14 mouse cellular contexts compared by ENCODE assay signal in genomic region chr2:27471170-27471584, GRCm38 (mm10). TPM values are rescaled to one million over a fixed set of nuclear protein-coding genes. Genes with fewer than 3 reads are reported as not detected.
DNase-seq lines count a peak whose midpoint lies in the region; ATAC-seq and TF ChIP-seq lines count a peak whose summit lies in the region.
"Had no signal": no experiment of that assay in that cellular context is flagged by ENCODE, and none has a peak within 500 bp of the region (broad histone marks: within the 10 kb centered on the region; RNA-seq: fewer than 3 reads in every experiment).

No protein-coding gene starts in this region.

- no peak overlapping the region for H3K4me2 ChIP-seq in hindbrain, embryonic 11.5 days (replicated peaks; ENCODE audit: low read depth, low read length)
- H3K4me2 ChIP-seq in hindbrain, embryonic 12.5 days (replicated peaks) = no peak overlapping the region
- no peak overlapping the region for H3K4me2 ChIP-seq in embryonic facial prominence, embryonic 14.5 days (ENCODE audit: low read depth, low read length)
- H3K4me2 ChIP-seq in liver, embryonic 14.5 days (ENCODE audit: low read depth) = peak overlapping the region; percentile 40

- ATAC-seq in erythroblast, adult 5-6 weeks (replicated peaks; ENCODE audit: low FRiP score, poor library complexity, severe bottlenecking) = no peak
- ATAC-seq in hindbrain, embryonic 11.5 days (ENCODE audit: low FRiP score) = no peak
- no peak for ATAC-seq in hindbrain, embryonic 12.5 days (ENCODE audit: low FRiP score)
- ATAC-seq in embryonic facial prominence, embryonic 14.5 days (ENCODE audit: low read depth) = no peak
- no peak for ATAC-seq in liver, embryonic 14.5 days (ENCODE audit: insufficient read depth)
- ATAC-seq: hindbrain, embryonic 16.5 days had no signal

- H3K9ac ChIP-seq in hindbrain, embryonic 11.5 days (ENCODE audit: low read depth, low read length) = 0 out of 2 replicates have a peak overlapping the region, but pooled peaks have one; percentile 11
- no peak overlapping the region for H3K9ac ChIP-seq in hindbrain, embryonic 12.5 days
- 0 out of 2 replicates have a peak overlapping the region, but pooled peaks have one; percentile 22 for H3K9ac ChIP-seq in embryonic facial prominence, embryonic 14.5 days (ENCODE audit: low read depth, low read length)
- peak overlapping the region; percentile 31 for H3K9ac ChIP-seq in liver, embryonic 14.5 days (replicated peaks)

- no peak for TF ChIP-seq EP300 in liver, embryonic 14.5 days (IDR thresholded peaks at IDR 0.05; ENCODE audit: low read depth)

- peaks cover 68% of the 10 kb centered on the region for H3K36me3 ChIP-seq in erythroblast, embryonic 14.5 days (ENCODE audit: control insufficient read depth)
- H3K36me3 ChIP-seq in hindbrain, embryonic 11.5 days (ENCODE audit: control insufficient read depth, insufficient read depth, low read length) = no peaks in the 10 kb centered on the region
- H3K36me3 ChIP-seq in hindbrain, embryonic 12.5 days = peaks cover 24% of the 10 kb centered on the region
- H3K36me3 ChIP-seq in embryonic facial prominence, embryonic 14.5 days (ENCODE audit: control insufficient read depth, insufficient read depth, low read length) = peaks cover 18% of the 10 kb centered on the region
- no peaks in the 10 kb centered on the region; the same call in 1 of the 2 replicates for H3K36me3 ChIP-seq in liver, embryonic 14.5 days (replicated peaks; ENCODE audit: control insufficient read depth, insufficient read depth, low read depth)

- DNase-seq in hindbrain, embryonic 11.5 days (ENCODE audit: low spot score) = no peak
- DNase-seq in embryonic facial prominence, embryonic 14.5 days (ENCODE audit: low spot score) = peak; percentile 45
- no peak for DNase-seq in liver, embryonic 14.5 days (ENCODE audit: low read depth in 3 of 3, low spot score in 3 of 3)
- DNase-seq in frontal cortex, postnatal 25 days (ENCODE audit: low spot score in 2 of 2) = no peak
- DNase-seq in urinary bladder, postnatal 25 days (ENCODE audit: low spot score) = no peak
- DNase-seq: cerebellum, postnatal 25 days; left cerebral cortex, postnatal 4 days had no signal

- no peak overlapping the region for H3K27ac ChIP-seq in hindbrain, embryonic 11.5 days (ENCODE audit: low read depth, low read length)
- no peak overlapping the region for H3K27ac ChIP-seq in hindbrain, embryonic 12.5 days
- H3K27ac ChIP-seq in embryonic facial prominence, embryonic 14.5 days (replicated peaks; ENCODE audit: low read depth, low read length) = no peak overlapping the region
- peak overlapping the region; percentile 79 for H3K27ac ChIP-seq in liver, embryonic 14.5 days
- H3K27ac ChIP-seq: kidney, postnatal 0 days; macrophage had no signal

- peaks cover 85% of the 10 kb centered on the region for H3K4me1 ChIP-seq in erythroblast, embryonic 14.5 days (ENCODE audit: control insufficient read depth)
- H3K4me1 ChIP-seq in hindbrain, embryonic 11.5 days (replicated peaks; ENCODE audit: control insufficient read depth, insufficient read depth, low read length) = peaks cover 20% of the 10 kb centered on the region
- H3K4me1 ChIP-seq in hindbrain, embryonic 12.5 days = peaks cover 67% of the 10 kb centered on the region
- H3K4me1 ChIP-seq in embryonic facial prominence, embryonic 14.5 days (ENCODE audit: control insufficient read depth, insufficient read depth, low read length) = peaks cover 17% of the 10 kb centered on the region
- peaks cover 44 to 58% of the 10 kb centered on the region in 2 experiments for H3K4me1 ChIP-seq in liver, embryonic 14.5 days (replicated peaks; ENCODE audit: control insufficient read depth in 2 of 2, insufficient read depth in 2 of 2, low read length in 1 of 2)

- H3K9me3 ChIP-seq in erythroblast, embryonic 14.5 days (ENCODE audit: control insufficient read depth, low read length) = no peaks in the 10 kb centered on the region
- H3K9me3 ChIP-seq in hindbrain, embryonic 11.5 days (ENCODE audit: control insufficient read depth, low read length) = no peaks in the 10 kb centered on the region
- H3K9me3 ChIP-seq in hindbrain, embryonic 12.5 days (replicated peaks) = no peaks in the 10 kb centered on the region
- no peaks in the 10 kb centered on the region for H3K9me3 ChIP-seq in embryonic facial prominence, embryonic 14.5 days (ENCODE audit: control insufficient read depth, low read length)
- H3K9me3 ChIP-seq in liver, embryonic 14.5 days (ENCODE audit: control insufficient read depth, low read length) = no peaks in the 10 kb centered on the region

- no peaks in the 10 kb centered on the region for H3K27me3 ChIP-seq in erythroblast, embryonic 14.5 days (ENCODE audit: control insufficient read depth)
- no peaks in the 10 kb centered on the region for H3K27me3 ChIP-seq in hindbrain, embryonic 11.5 days (ENCODE audit: control insufficient read depth, insufficient read depth, low read length)
- H3K27me3 ChIP-seq in hindbrain, embryonic 12.5 days = no peaks in the 10 kb centered on the region
- no peaks in the 10 kb centered on the region for H3K27me3 ChIP-seq in embryonic facial prominence, embryonic 14.5 days (replicated peaks; ENCODE audit: control insufficient read depth, insufficient read depth, low read length)
- no peaks in the 10 kb centered on the region for H3K27me3 ChIP-seq in liver, embryonic 14.5 days (ENCODE audit: control insufficient read depth, insufficient read depth, low read length)

- peak overlapping the region; percentile 35 for H3K4me3 ChIP-seq in erythroblast, embryonic 14.5 days (replicated peaks)
- H3K4me3 ChIP-seq in hindbrain, embryonic 11.5 days (ENCODE audit: low read depth, low read length) = no peak overlapping the region
- no peak overlapping the region for H3K4me3 ChIP-seq in hindbrain, embryonic 12.5 days
- no peak overlapping the region for H3K4me3 ChIP-seq in embryonic facial prominence, embryonic 14.5 days (ENCODE audit: low read depth, low read length)
- H3K4me3 ChIP-seq in liver, embryonic 14.5 days (ENCODE audit: insufficient read depth in 1 of 2, low read depth in 2 of 2, low read length in 2 of 2) = no peak overlapping the region

- TF ChIP-seq CTCF in liver, embryonic 14.5 days (IDR thresholded peaks at IDR 0.05; ENCODE audit: low read depth) = no peak

RNA-seq across cellular contexts. Expression of gene Brd3os, which starts 29.1 kb away (rescaled TPM):
- polyA plus RNA-seq in erythroblast, embryonic 14.5 days (2012) = not detected in 2 replicates
- not detected in 2 replicates for total RNA-seq in erythroblast, adult 5-6 weeks (2015; ENCODE audit: low replicate concordance)
- not detected in 2 replicates for total RNA-seq in erythroblast, adult 5-6 weeks (2017; ENCODE audit: low replicate concordance)
- 15.0 and 17.3 TPM in 2 replicates for polyA plus RNA-seq in hindbrain, embryonic 11.5 days (2014; fragmentation: Nextera tagmentation; extraction: Ambion mirVana)
- polyA plus RNA-seq in hindbrain, embryonic 12.5 days (2016; fragmentation: Nextera tagmentation; extraction: Ambion mirVana) = 18.9 and 19.3 TPM in 2 replicates
- 13.0 and 15.5 TPM in 2 replicates for polyA plus RNA-seq in embryonic facial prominence, embryonic 14.5 days (2014; fragmentation: Nextera tagmentation; extraction: Ambion mirVana)
- polyA plus RNA-seq in liver, embryonic 14.5 days (2012; rRNA removed) = 0.29 and 0.39 TPM in 2 replicates
- 0.33 and 0.44 TPM in 2 replicates for polyA plus RNA-seq in liver, embryonic 14.5 days (2014; fragmentation: Nextera tagmentation; extraction: Ambion mirVana)
- total RNA-seq: monocyte, adult 5-6 weeks had no signal

RNA-seq across cellular contexts. Expression of gene Brd3, which starts 36.3 kb away (rescaled TPM):
- polyA plus RNA-seq in erythroblast, embryonic 14.5 days (2012) = 7.7 and 11.4 TPM in 2 replicates
- total RNA-seq in erythroblast, adult 5-6 weeks (2015; ENCODE audit: low replicate concordance) = 20.9 and 22.9 TPM in 2 replicates
- total RNA-seq in erythroblast, adult 5-6 weeks (2017; ENCODE audit: low replicate concordance) = 10.6 and 14.1 TPM in 2 replicates
- polyA plus RNA-seq in hindbrain, embryonic 11.5 days (2014; fragmentation: Nextera tagmentation; extraction: Ambion mirVana) = 160 and 161 TPM in 2 replicates
- polyA plus RNA-seq in hindbrain, embryonic 12.5 days (2016; fragmentation: Nextera tagmentation; extraction: Ambion mirVana) = 134 and 141 TPM in 2 replicates
- polyA plus RNA-seq in embryonic facial prominence, embryonic 14.5 days (2014; fragmentation: Nextera tagmentation; extraction: Ambion mirVana) = 131 and 137 TPM in 2 replicates
- polyA plus RNA-seq in liver, embryonic 14.5 days (2012; rRNA removed) = 7.4 and 9.5 TPM in 2 replicates
- 24.4 and 27.2 TPM in 2 replicates for polyA plus RNA-seq in liver, embryonic 14.5 days (2014; fragmentation: Nextera tagmentation; extraction: Ambion mirVana)

RNA-seq across cellular contexts. Expression of gene Wdr5, which starts 43.8 kb away (rescaled TPM):
- polyA plus RNA-seq in erythroblast, embryonic 14.5 days (2012) = 0.79 and 1.2 TPM in 2 replicates
- 6.1 and 9.2 TPM in 2 replicates for total RNA-seq in erythroblast, adult 5-6 weeks (2015; ENCODE audit: low replicate concordance)
- 15.3 and 17.4 TPM in 2 replicates for total RNA-seq in erythroblast, adult 5-6 weeks (2017; ENCODE audit: low replicate concordance)
- 58.6 and 62.5 TPM in 2 replicates for polyA plus RNA-seq in hindbrain, embryonic 11.5 days (2014; fragmentation: Nextera tagmentation; extraction: Ambion mirVana)
- polyA plus RNA-seq in hindbrain, embryonic 12.5 days (2016; fragmentation: Nextera tagmentation; extraction: Ambion mirVana) = 51.4 and 55.3 TPM in 2 replicates
- polyA plus RNA-seq in embryonic facial prominence, embryonic 14.5 days (2014; fragmentation: Nextera tagmentation; extraction: Ambion mirVana) = 50.1 and 54.1 TPM in 2 replicates
- 19.7 and 24.4 TPM in 2 replicates for polyA plus RNA-seq in liver, embryonic 14.5 days (2012; rRNA removed)
- 23.6 and 27.4 TPM in 2 replicates for polyA plus RNA-seq in liver, embryonic 14.5 days (2014; fragmentation: Nextera tagmentation; extraction: Ambion mirVana)

RNA-seq across cellular contexts. Expression of gene Vav2, which starts 44.3 kb away (rescaled TPM):
- 0.10 and 0.15 TPM in 2 replicates for polyA plus RNA-seq in erythroblast, embryonic 14.5 days (2012)
- 0.77 and 2.3 TPM in 2 replicates for total RNA-seq in erythroblast, adult 5-6 weeks (2015; ENCODE audit: low replicate concordance)
- 1.7 and 2.5 TPM in 2 replicates for total RNA-seq in erythroblast, adult 5-6 weeks (2017; ENCODE audit: low replicate concordance)
- polyA plus RNA-seq in hindbrain, embryonic 11.5 days (2014; fragmentation: Nextera tagmentation; extraction: Ambion mirVana) = 12.9 and 14.9 TPM in 2 replicates
- polyA plus RNA-seq in hindbrain, embryonic 12.5 days (2016; fragmentation: Nextera tagmentation; extraction: Ambion mirVana) = 23.0 and 23.6 TPM in 2 replicates
- 5.7 and 7.1 TPM in 2 replicates for polyA plus RNA-seq in embryonic facial prominence, embryonic 14.5 days (2014; fragmentation: Nextera tagmentation; extraction: Ambion mirVana)
- polyA plus RNA-seq in liver, embryonic 14.5 days (2012; rRNA removed) = 5.2 and 5.8 TPM in 2 replicates
- 2.8 and 3.0 TPM in 2 replicates for polyA plus RNA-seq in liver, embryonic 14.5 days (2014; fragmentation: Nextera tagmentation; extraction: Ambion mirVana)
